Mouse (Mus musculus) embryonic facial prominence, embryonic 13.5 days (tissue): ENCODE data around the gene Pabpn1. TPM values are rescaled to one million over a fixed set of nuclear protein-coding genes. Genes with fewer than 3 reads are reported as not detected.

Experiments
- ATAC-seq: fragments of 200-750 bp; cut with Nextera tagmentation; 2 replicates; pipeline ENCODE4 v1.8.0; 2017; ENCODE audit warnings: low read depth; ENCODE audit not compliant: insufficient number of reproducible peaks, insufficient read depth, low FRiP score, low TSS enrichment
- H3K27ac ChIP-seq: fragments of 300-500 bp; sonication (generic); 2 replicates; pipeline ENCODE4 v1.5.1; 2015; ENCODE audit warnings: moderate library complexity, mild to moderate bottlenecking, inconsistent platforms
- H3K27me3 ChIP-seq: fragments of 300-500 bp; sonication (generic); 2 replicates; pipeline ENCODE4 v1.6.1; 2015; ENCODE audit warnings: mild to moderate bottlenecking, inconsistent platforms
- H3K36me3 ChIP-seq: fragments of 300-500 bp; sonication (generic); 2 replicates; pipeline ENCODE4 v1.6.1; 2015; ENCODE audit warnings: mild to moderate bottlenecking, inconsistent platforms
- H3K4me1 ChIP-seq: fragments of 300-500 bp; sonication (generic); 2 replicates; pipeline ENCODE4 v1.6.1; 2015; ENCODE audit warnings: inconsistent platforms
- H3K4me2 ChIP-seq: fragments of 300-500 bp; sonication (generic); 2 replicates; pipeline ENCODE4 v1.6.1; 2015; ENCODE audit warnings: moderate library complexity, mild to moderate bottlenecking, inconsistent platforms
- H3K4me3 ChIP-seq: fragments of 300-500 bp; sonication (generic); 2 replicates; pipeline ENCODE4 v1.5.1; 2015; ENCODE audit warnings: mild to moderate bottlenecking, inconsistent platforms
- H3K9ac ChIP-seq: fragments of 300-500 bp; sonication (generic); 2 replicates; pipeline ENCODE4 v1.6.1; 2015; ENCODE audit warnings: mild to moderate bottlenecking, inconsistent platforms
- H3K9me3 ChIP-seq: fragments of 300-500 bp; sonication (generic); 2 replicates; pipeline ENCODE4 v1.6.1; 2016; ENCODE audit warnings: inconsistent platforms
- WGBS: fragments of 180-500 bp; shearing (Covaris S2); methylation state at CpG from one replicate; pipeline ENCODE4 v1.1.7; 2015; ENCODE audit warnings: mixed read lengths; 5-methylcytosine and 5-hydroxymethylcytosine counted together
- polyA plus RNA-seq: library from polyadenylated mRNA; unstranded; fragments of >200 nt; fragmentation: Nextera tagmentation; extraction: Ambion mirVana; gene quantifications from 2 replicates; pipeline ENCODE4 v1.2.1, GENCODE M21; 2015

Pabpn1 gene
- polyA plus RNA-seq, 1 experiment from 2014 or later, result 163 TPM

- peak within 1 kb of the TSS; percentile 92 for H3K4me2 ChIP-seq
Measured at GRCm38 (mm10) chr14:54925349-54926342, 33.3 kb downstream of the Pabpn1 start, which contains the start of gene Efs. TSS of gene Efs (minus strand) at chr14:54926126.

GRCm38 (mm10) chr14:54926401-54927158, 34.3 kb downstream of the Pabpn1 start:
- peak; percentile 66 for ATAC-seq
- H3K4me3 ChIP-seq, result peak overlapping the region; percentile 65
- peaks cover 16% of the 10 kb centered on the region for H3K36me3 ChIP-seq
- H3K4me1 ChIP-seq, result peaks cover 54% of the 10 kb centered on the region
- H3K27ac ChIP-seq, result peak overlapping the region; percentile 100
- peak overlapping the region; percentile 92 for H3K4me2 ChIP-seq
- H3K27me3 ChIP-seq, result no peaks in the 10 kb centered on the region
- WGBS, result under 1% methylated on average over 49 of the region's 58 CpGs
- peak overlapping the region; percentile 97 for H3K9ac ChIP-seq
- H3K9me3 ChIP-seq, result peaks cover 10% of the 10 kb centered on the region; the same call in 1 of the 2 replicates

More at GRCm38 (mm10) chr14:54925349-54926342, 33.3 kb downstream of the Pabpn1 start, which contains the start of gene Efs:
- H3K27ac ChIP-seq, result peak within 1 kb of the TSS; percentile 100
- H3K36me3 ChIP-seq, result peaks cover 26% of the 10 kb centered on the region
- H3K9me3 ChIP-seq, result peaks cover 18% of the 10 kb centered on the region
- H3K4me3 ChIP-seq, result peak within 1 kb of the TSS; percentile 65
- peak; percentile 60 for ATAC-seq
- H3K27me3 ChIP-seq, result no peaks in the 10 kb centered on the region
- H3K4me1 ChIP-seq, result peaks cover 54% of the 10 kb centered on the region
- WGBS, result under 1% methylated on average over 50 of the region's 57 CpGs
- peak within 1 kb of the TSS; percentile 97 for H3K9ac ChIP-seq

- Histone ChIP-seq H3K4me3 (peak overlapping the region; percentile 65), H3K27ac (peak overlapping the region; percentile 100), H3K9ac (peak overlapping the region; percentile 97), H3K4me2 (peak overlapping the region; percentile 92), H3K36me3 (peaks cover 9% of the 10 kb centered on the region), H3K27me3 (no peaks in the 10 kb centered on the region), H3K4me1 (peaks cover 54% of the 10 kb centered on the region), H3K9me3 (peaks cover 3% of the 10 kb centered on the region; the same call in 1 of the 2 replicates)
- ATAC-seq, result no peak
- 15% methylated on average over 7 of the region's 7 CpGs for WGBS
Measured at GRCm38 (mm10) chr14:54927296-54927695, 35.0 kb downstream of the Pabpn1 start.

- no peak overlapping the region for H3K27ac ChIP-seq
- no peak overlapping the region for H3K4me3 ChIP-seq
- no peaks in the 10 kb centered on the region for H3K36me3 ChIP-seq
- peaks cover 47% of the 10 kb centered on the region for H3K4me1 ChIP-seq
- H3K9me3 ChIP-seq, result no peaks in the 10 kb centered on the region
- H3K9ac ChIP-seq, result no peak overlapping the region
- 65% methylated on average over 5 of the region's 5 CpGs for WGBS
- ATAC-seq, result no peak
- H3K27me3 ChIP-seq, result no peaks in the 10 kb centered on the region
- H3K4me2 ChIP-seq, result no peak overlapping the region
Measured at GRCm38 (mm10) chr14:54929801-54930200, 37.5 kb downstream of the Pabpn1 start.

- Histone ChIP-seq H3K27me3 (no peaks in the 10 kb centered on the region), H3K4me3 (no peak overlapping the region), H3K9ac (no peak overlapping the region), H3K4me2 (no peak overlapping the region), H3K9me3 (no peaks in the 10 kb centered on the region), H3K4me1 (peaks cover 42% of the 10 kb centered on the region), H3K27ac (no peak overlapping the region), H3K36me3 (no peaks in the 10 kb centered on the region)
- no peak for ATAC-seq
- 27% methylated on average over 2 of the region's 2 CpGs for WGBS
Measured at GRCm38 (mm10) chr14:54930431-54930830, 38.1 kb downstream of the Pabpn1 start.

- Histone ChIP-seq H3K4me2 (peak within 1 kb of the TSS; percentile 26; the same call in 1 of the 2 replicates), H3K27me3 (no peaks in the 10 kb centered on the region), H3K9ac (no peak within 1 kb of the TSS), H3K4me3 (no peak within 1 kb of the TSS), H3K9me3 (no peaks in the 10 kb centered on the region), H3K36me3 (no peaks in the 10 kb centered on the region), H3K27ac (no peak within 1 kb of the TSS), H3K4me1 (peaks cover 39% of the 10 kb centered on the region)
- ATAC-seq, result peak; percentile 18; the same call in 1 of the 2 replicates
- 20% methylated on average over 6 of the region's 6 CpGs for WGBS
Measured at GRCm38 (mm10) chr14:54932645-54933150, 40.4 kb downstream of the Pabpn1 start, which contains the start of gene Il25. TSS of gene Il25 (plus strand) at chr14:54932695.

- 15% methylated on average over 8 of the region's 8 CpGs for WGBS
- H3K9ac ChIP-seq, result peak within 1 kb of the TSS; percentile 61
- no peaks in the 10 kb centered on the region for H3K36me3 ChIP-seq
- H3K4me1 ChIP-seq, result peaks cover 24% of the 10 kb centered on the region
- H3K4me3 ChIP-seq, result peak within 1 kb of the TSS; percentile 16
- no peaks in the 10 kb centered on the region for H3K27me3 ChIP-seq
- peak within 1 kb of the TSS; percentile 46 for H3K4me2 ChIP-seq
- peak; percentile 21; the same call in 1 of the 2 replicates for ATAC-seq
- no peaks in the 10 kb centered on the region for H3K9me3 ChIP-seq
- peak within 1 kb of the TSS; percentile 86 for H3K27ac ChIP-seq
Measured at GRCm38 (mm10) chr14:54935904-54936830, 43.9 kb downstream of the Pabpn1 start, which contains the start of gene Cmtm5. TSS of gene Cmtm5 (plus strand) at chr14:54936261.

GRCm38 (mm10) chr14:54936831-54937160, 44.5 kb downstream of the Pabpn1 start:
- 26% methylated on average over 6 of the region's 6 CpGs for WGBS
- Histone ChIP-seq H3K27ac (peak overlapping the region; percentile 86), H3K9me3 (no peaks in the 10 kb centered on the region), H3K4me3 (peak overlapping the region; percentile 16), H3K36me3 (no peaks in the 10 kb centered on the region), H3K27me3 (no peaks in the 10 kb centered on the region), H3K4me2 (peak overlapping the region; percentile 46), H3K9ac (peak overlapping the region; percentile 61), H3K4me1 (peaks cover 26% of the 10 kb centered on the region)
- ATAC-seq, result no peak

- H3K36me3 ChIP-seq, result no peaks in the 10 kb centered on the region
- H3K4me2 ChIP-seq, result no peak overlapping the region
- 89% methylated on average over 16 of the region's 16 CpGs for WGBS
- no peak overlapping the region for H3K4me3 ChIP-seq
- no peak overlapping the region for H3K27ac ChIP-seq
- H3K9ac ChIP-seq, result 0 out of 2 replicates have a peak overlapping the region, but pooled peaks have one; percentile 11
- H3K4me1 ChIP-seq, result peaks cover 25% of the 10 kb centered on the region
- no peaks in the 10 kb centered on the region for H3K9me3 ChIP-seq
- no peaks in the 10 kb centered on the region for H3K27me3 ChIP-seq
- ATAC-seq, result no peak
Measured at GRCm38 (mm10) chr14:54937361-54938182, 45.3 kb downstream of the Pabpn1 start.
